Mouse (Mus musculus): ENCODE data around the gene Kat2a. TPM values are rescaled to one million over a fixed set of nuclear protein-coding genes. Genes with fewer than 3 reads are reported as not detected.

Kat2a gene
- polyA plus RNA-seq, 1 experiment from 2014 or later, result 30.5 TPM

- no peaks in the 10 kb centered on the region for H3K27me3 ChIP-seq (ENCODE audit: control insufficient read depth, insufficient read depth, low read length)
- no peak overlapping the region for H3K9ac ChIP-seq (ENCODE audit: low read length)
- H3K36me3 ChIP-seq (ENCODE audit: control insufficient read depth, insufficient read depth), result no peaks in the 10 kb centered on the region
- peaks cover 27% of the 10 kb centered on the region for H3K4me1 ChIP-seq (ENCODE audit: control insufficient read depth, insufficient read depth, low read length)
- no peak overlapping the region for H3K4me3 ChIP-seq (ENCODE audit: low read length)
- WGBS, result 92% methylated on average over 3 of the region's 3 CpGs
- H3K4me2 ChIP-seq (ENCODE audit: low read depth, low read length), result no peak overlapping the region
- H3K27ac ChIP-seq (ENCODE audit: low read length), result no peak overlapping the region
- no peak for ATAC-seq (replicated peaks; ENCODE audit: extremely low read depth, insufficient read depth, low FRiP score)
- no peaks in the 10 kb centered on the region for H3K9me3 ChIP-seq (replicated peaks; ENCODE audit: control insufficient read depth, low read length)
Measured at GRCm38 (mm10) chr11:100727201-100727600, 14.9 kb upstream of the Kat2a start.

- Histone ChIP-seq H3K4me2 (ENCODE audit: low read depth, low read length) (no peak overlapping the region), H3K4me3 (ENCODE audit: low read length) (no peak overlapping the region), H3K36me3 (ENCODE audit: control insufficient read depth, insufficient read depth) (no peaks in the 10 kb centered on the region), H3K27me3 (ENCODE audit: control insufficient read depth, insufficient read depth, low read length) (no peaks in the 10 kb centered on the region), H3K9me3 (replicated peaks; ENCODE audit: control insufficient read depth, low read length) (no peaks in the 10 kb centered on the region), H3K9ac (ENCODE audit: low read length) (no peak overlapping the region), H3K27ac (ENCODE audit: low read length) (peak overlapping the region; percentile 67), H3K4me1 (ENCODE audit: control insufficient read depth, insufficient read depth, low read length) (peaks cover 49% of the 10 kb centered on the region)
- WGBS, result 32% methylated on average over 5 of the region's 5 CpGs
- peak; percentile 43; the same call in 1 of the 2 replicates for ATAC-seq (replicated peaks; ENCODE audit: extremely low read depth, insufficient read depth, low FRiP score)
Measured at GRCm38 (mm10) chr11:100724919-100725512, 12.8 kb upstream of the Kat2a start.

GRCm38 (mm10) chr11:100722493-100723028 lies 10.3 kb upstream of the Kat2a start:
- Histone ChIP-seq H3K9ac (ENCODE audit: low read length) (no peak overlapping the region; the same call in 1 of the 2 replicates), H3K9me3 (replicated peaks; ENCODE audit: control insufficient read depth, low read length) (no peaks in the 10 kb centered on the region), H3K4me1 (ENCODE audit: control insufficient read depth, insufficient read depth, low read length) (peaks cover 56% of the 10 kb centered on the region), H3K4me3 (ENCODE audit: low read length) (no peak overlapping the region), H3K27me3 (ENCODE audit: control insufficient read depth, insufficient read depth, low read length) (no peaks in the 10 kb centered on the region), H3K4me2 (ENCODE audit: low read depth, low read length) (no peak overlapping the region; the same call in 1 of the 2 replicates), H3K36me3 (ENCODE audit: control insufficient read depth, insufficient read depth) (peaks cover 11% of the 10 kb centered on the region; the same call in 1 of the 2 replicates), H3K27ac (ENCODE audit: low read length) (peak overlapping the region; percentile 85)
- no peak for ATAC-seq (replicated peaks; ENCODE audit: extremely low read depth, insufficient read depth, low FRiP score)
- WGBS, result 45% methylated on average over 2 of the region's 2 CpGs

- peaks cover 13% of the 10 kb centered on the region; the same call in 1 of the 2 replicates for H3K36me3 ChIP-seq (ENCODE audit: control insufficient read depth, insufficient read depth)
- 29% methylated on average over 8 of the region's 8 CpGs for WGBS
- H3K4me3 ChIP-seq (ENCODE audit: low read length), result no peak overlapping the region
- no peaks in the 10 kb centered on the region for H3K27me3 ChIP-seq (ENCODE audit: control insufficient read depth, insufficient read depth, low read length)
- no peaks in the 10 kb centered on the region for H3K9me3 ChIP-seq (replicated peaks; ENCODE audit: control insufficient read depth, low read length)
- H3K9ac ChIP-seq (ENCODE audit: low read length), result no peak overlapping the region; the same call in 1 of the 2 replicates
- H3K4me1 ChIP-seq (ENCODE audit: control insufficient read depth, insufficient read depth, low read length), result peaks cover 56% of the 10 kb centered on the region
- ATAC-seq (replicated peaks; ENCODE audit: extremely low read depth, insufficient read depth, low FRiP score), result peak; percentile 29; the same call in 1 of the 2 replicates
- H3K27ac ChIP-seq (ENCODE audit: low read length), result peak overlapping the region; percentile 85
- H3K4me2 ChIP-seq (ENCODE audit: low read depth, low read length), result peak overlapping the region; percentile 1
Measured at GRCm38 (mm10) chr11:100721776-100722492, 9.7 kb upstream of the Kat2a start.

- Histone ChIP-seq H3K4me3 (ENCODE audit: low read length) (no peak overlapping the region), H3K27ac (ENCODE audit: low read length) (peak overlapping the region; percentile 85), H3K36me3 (ENCODE audit: control insufficient read depth, insufficient read depth) (peaks cover 13% of the 10 kb centered on the region; the same call in 1 of the 2 replicates), H3K27me3 (ENCODE audit: control insufficient read depth, insufficient read depth, low read length) (no peaks in the 10 kb centered on the region), H3K9me3 (replicated peaks; ENCODE audit: control insufficient read depth, low read length) (no peaks in the 10 kb centered on the region), H3K4me1 (ENCODE audit: control insufficient read depth, insufficient read depth, low read length) (peaks cover 56% of the 10 kb centered on the region), H3K4me2 (ENCODE audit: low read depth, low read length) (peak overlapping the region; percentile 23), H3K9ac (ENCODE audit: low read length) (peak overlapping the region; percentile 27; the same call in 1 of the 2 replicates)
- WGBS, result 37% methylated on average over 4 of the region's 4 CpGs
- ATAC-seq (replicated peaks; ENCODE audit: extremely low read depth, insufficient read depth, low FRiP score), result no peak
Measured at GRCm38 (mm10) chr11:100721254-100721653, 9.0 kb upstream of the Kat2a start.

- Histone ChIP-seq H3K4me1 (ENCODE audit: control insufficient read depth, insufficient read depth, low read length) (peaks cover 53% of the 10 kb centered on the region), H3K27me3 (ENCODE audit: control insufficient read depth, insufficient read depth, low read length) (no peaks in the 10 kb centered on the region), H3K36me3 (ENCODE audit: control insufficient read depth, insufficient read depth) (peaks cover 22% of the 10 kb centered on the region), H3K9ac (ENCODE audit: low read length) (peak overlapping the region; percentile 27), H3K9me3 (replicated peaks; ENCODE audit: control insufficient read depth, low read length) (no peaks in the 10 kb centered on the region), H3K27ac (ENCODE audit: low read length) (peak overlapping the region; percentile 85), H3K4me2 (ENCODE audit: low read depth, low read length) (peak overlapping the region; percentile 23; the same call in 1 of the 2 replicates), H3K4me3 (ENCODE audit: low read length) (no peak overlapping the region)
- WGBS, result 35% methylated on average over 5 of the region's 5 CpGs
- peak; percentile 28; the same call in 1 of the 2 replicates for ATAC-seq (replicated peaks; ENCODE audit: extremely low read depth, insufficient read depth, low FRiP score)
Measured at GRCm38 (mm10) chr11:100720345-100720744, 8.1 kb upstream of the Kat2a start.

GRCm38 (mm10) chr11:100719893-100720292 lies 7.6 kb upstream of the Kat2a start:
- WGBS, result 75% methylated on average over 11 of the region's 11 CpGs
- Histone ChIP-seq H3K36me3 (ENCODE audit: control insufficient read depth, insufficient read depth) (peaks cover 22% of the 10 kb centered on the region), H3K4me1 (ENCODE audit: control insufficient read depth, insufficient read depth, low read length) (peaks cover 48% of the 10 kb centered on the region), H3K4me2 (ENCODE audit: low read depth, low read length) (no peak overlapping the region), H3K9me3 (replicated peaks; ENCODE audit: control insufficient read depth, low read length) (no peaks in the 10 kb centered on the region), H3K4me3 (ENCODE audit: low read length) (no peak overlapping the region), H3K27me3 (ENCODE audit: control insufficient read depth, insufficient read depth, low read length) (no peaks in the 10 kb centered on the region), H3K9ac (ENCODE audit: low read length) (no peak overlapping the region), H3K27ac (ENCODE audit: low read length) (peak overlapping the region; percentile 7; the same call in 1 of the 2 replicates)
- no peak for ATAC-seq (replicated peaks; ENCODE audit: extremely low read depth, insufficient read depth, low FRiP score)

GRCm38 (mm10) chr11:100719312-100719711 lies 7.0 kb upstream of the Kat2a start:
- peaks cover 45% of the 10 kb centered on the region for H3K4me1 ChIP-seq (ENCODE audit: control insufficient read depth, insufficient read depth, low read length)
- H3K27me3 ChIP-seq (ENCODE audit: control insufficient read depth, insufficient read depth, low read length), result no peaks in the 10 kb centered on the region
- H3K4me3 ChIP-seq (ENCODE audit: low read length), result no peak overlapping the region
- H3K36me3 ChIP-seq (ENCODE audit: control insufficient read depth, insufficient read depth), result peaks cover 22% of the 10 kb centered on the region
- ATAC-seq (replicated peaks; ENCODE audit: extremely low read depth, insufficient read depth, low FRiP score), result no peak
- H3K27ac ChIP-seq (ENCODE audit: low read length), result no peak overlapping the region
- no peak overlapping the region for H3K9ac ChIP-seq (ENCODE audit: low read length)
- H3K9me3 ChIP-seq (replicated peaks; ENCODE audit: control insufficient read depth, low read length), result no peaks in the 10 kb centered on the region
- 61% methylated on average over 3 of the region's 3 CpGs for whole genome bisulfite sequencing
- H3K4me2 ChIP-seq (ENCODE audit: low read depth, low read length), result no peak overlapping the region

- no peak overlapping the region for H3K27ac ChIP-seq (ENCODE audit: low read length)
- no peak for ATAC-seq (replicated peaks; ENCODE audit: extremely low read depth, insufficient read depth, low FRiP score)
- H3K27me3 ChIP-seq (ENCODE audit: control insufficient read depth, insufficient read depth, low read length), result no peaks in the 10 kb centered on the region
- no peak overlapping the region for H3K9ac ChIP-seq (ENCODE audit: low read length)
- peaks cover 22% of the 10 kb centered on the region for H3K36me3 ChIP-seq (ENCODE audit: control insufficient read depth, insufficient read depth)
- peaks cover 47% of the 10 kb centered on the region for H3K4me1 ChIP-seq (ENCODE audit: control insufficient read depth, insufficient read depth, low read length)
- no peak overlapping the region for H3K4me3 ChIP-seq (ENCODE audit: low read length)
- 67% methylated on average over 4 of the region's 4 CpGs for WGBS
- H3K9me3 ChIP-seq (replicated peaks; ENCODE audit: control insufficient read depth, low read length), result no peaks in the 10 kb centered on the region
- H3K4me2 ChIP-seq (ENCODE audit: low read depth, low read length), result no peak overlapping the region
Measured at GRCm38 (mm10) chr11:100718866-100719265, 6.6 kb upstream of the Kat2a start.

All from heart, embryonic 16.5 days (tissue).